20 mouse cellular contexts compared by ENCODE assay signal in the genomic region with DNA sequence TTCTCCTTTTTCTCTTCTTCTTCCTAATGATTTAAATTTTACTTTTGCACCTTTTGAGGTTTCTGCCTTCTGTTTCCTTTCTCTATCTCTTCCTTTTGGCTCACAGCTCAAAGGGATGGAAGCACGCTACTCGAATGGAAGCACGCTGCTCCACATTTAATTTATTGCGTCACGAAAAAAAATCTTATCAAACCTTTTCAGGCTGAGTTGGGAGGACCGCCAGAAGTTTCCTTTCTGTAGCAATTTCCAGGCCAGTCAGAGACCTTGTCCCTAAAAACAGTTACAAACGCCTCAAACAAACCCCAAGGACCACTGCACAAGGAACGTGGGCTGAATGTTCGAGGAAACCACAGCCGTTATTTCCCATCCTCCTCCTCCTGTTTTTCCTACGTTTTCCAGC.
DNase-seq lines count a peak whose midpoint lies in the region; ATAC-seq and TF ChIP-seq lines count a peak whose summit lies in the region.
"Had no signal": no experiment of that assay in that cellular context is flagged by ENCODE, and none has a peak within 500 bp of the region (broad histone marks: within the 10 kb centered on the region; RNA-seq: fewer than 3 reads in every experiment).

No protein-coding gene starts in this region.

- no peak for ATAC-seq in heart, embryonic 11.5 days (replicated peaks; ENCODE audit: insufficient number of reproducible peaks, low FRiP score, low TSS enrichment)
- no peak for ATAC-seq in lung, postnatal 0 days
- no peak for ATAC-seq in hindbrain, embryonic 11.5 days (ENCODE audit: low FRiP score)
- no peak for ATAC-seq in megakaryocyte, adult 5-6 weeks (ENCODE audit: poor library complexity, severe bottlenecking)
- ATAC-seq: forebrain, embryonic 16.5 days; liver, embryonic 12.5 days had no signal

- H3K36me3 ChIP-seq in heart, embryonic 11.5 days (ENCODE audit: control insufficient read depth, insufficient read depth, low read length) = no peaks in the 10 kb centered on the region
- H3K36me3 ChIP-seq in lung, postnatal 0 days (ENCODE audit: insufficient read depth, low read length) = no peaks in the 10 kb centered on the region
- H3K36me3 ChIP-seq in hindbrain, embryonic 11.5 days (ENCODE audit: control insufficient read depth, insufficient read depth, low read length) = no peaks in the 10 kb centered on the region
- H3K36me3 ChIP-seq: embryonic facial prominence, embryonic 12.5 days; heart, embryonic 15.5 days; hindbrain, embryonic 10.5 days; limb, embryonic 10.5 days; liver, embryonic 12.5 days; lung, embryonic 15.5 days; neural tube, embryonic 13.5 days had no signal

- no peak for TF ChIP-seq EP300 in lung, postnatal 0 days (IDR thresholded peaks at IDR 0.05)

- no peaks in the 10 kb centered on the region for H3K9me3 ChIP-seq in heart, embryonic 11.5 days (replicated peaks; ENCODE audit: control insufficient read depth, low read length)
- no peaks in the 10 kb centered on the region for H3K9me3 ChIP-seq in lung, postnatal 0 days (ENCODE audit: low read length)
- no peaks in the 10 kb centered on the region for H3K9me3 ChIP-seq in hindbrain, embryonic 11.5 days (ENCODE audit: control insufficient read depth, low read length)
- H3K9me3 ChIP-seq: embryonic facial prominence, embryonic 12.5 days; heart, embryonic 15.5 days; hindbrain, embryonic 10.5 days; limb, embryonic 10.5 days; liver, embryonic 12.5 days; lung, embryonic 15.5 days; neural tube, embryonic 13.5 days had no signal

- H3K27ac ChIP-seq in heart, embryonic 11.5 days (ENCODE audit: low read depth, low read length) = no peak overlapping the region
- H3K27ac ChIP-seq in lung, postnatal 0 days (ENCODE audit: low read length) = no peak overlapping the region
- no peak overlapping the region for H3K27ac ChIP-seq in hindbrain, embryonic 11.5 days (ENCODE audit: low read depth, low read length)
- H3K27ac ChIP-seq: embryonic facial prominence, embryonic 12.5 days; heart, embryonic 15.5 days; hindbrain, embryonic 10.5 days; limb, embryonic 10.5 days; liver, embryonic 12.5 days; lung, embryonic 15.5 days; neural tube, embryonic 13.5 days had no signal

- no peak overlapping the region for H3K4me2 ChIP-seq in heart, embryonic 11.5 days
- no peak overlapping the region for H3K4me2 ChIP-seq in lung, postnatal 0 days (replicated peaks; ENCODE audit: low read depth, low read length)
- no peak overlapping the region for H3K4me2 ChIP-seq in hindbrain, embryonic 11.5 days (replicated peaks; ENCODE audit: low read depth, low read length)
- H3K4me2 ChIP-seq: embryonic facial prominence, embryonic 12.5 days; heart, embryonic 15.5 days; liver, embryonic 12.5 days; lung, embryonic 15.5 days; midbrain, embryonic 11.5 days; neural tube, embryonic 13.5 days had no signal

- no peak overlapping the region for H3K4me3 ChIP-seq in heart, embryonic 11.5 days (ENCODE audit: low read depth, low read length)
- no peak overlapping the region for H3K4me3 ChIP-seq in lung, postnatal 0 days (ENCODE audit: low read depth, low read length)
- no peak overlapping the region for H3K4me3 ChIP-seq in hindbrain, embryonic 11.5 days (ENCODE audit: low read depth, low read length)
- H3K4me3 ChIP-seq: embryonic facial prominence, embryonic 12.5 days; heart, embryonic 15.5 days; hindbrain, embryonic 10.5 days; limb, embryonic 10.5 days; liver, embryonic 12.5 days; lung, embryonic 15.5 days; neural tube, embryonic 13.5 days had no signal

- WGBS in heart, embryonic 11.5 days (ENCODE audit: insufficient replicate concordance) = 63% methylated on average over 11 of the region's 11 CpGs
- WGBS in lung, postnatal 0 days = 49% methylated on average over 11 of the region's 11 CpGs
- WGBS in hindbrain, embryonic 11.5 days = 85% methylated on average over 11 of the region's 11 CpGs

- H3K9ac ChIP-seq in heart, embryonic 11.5 days (ENCODE audit: low read depth, low read length) = no peak overlapping the region
- no peak overlapping the region for H3K9ac ChIP-seq in lung, postnatal 0 days (replicated peaks; ENCODE audit: low read depth)
- H3K9ac ChIP-seq in hindbrain, embryonic 11.5 days (ENCODE audit: low read depth, low read length) = no peak overlapping the region
- H3K9ac ChIP-seq: embryonic facial prominence, embryonic 12.5 days; heart, embryonic 15.5 days; liver, embryonic 12.5 days; lung, embryonic 15.5 days; neural tube, embryonic 13.5 days had no signal

- H3K27me3 ChIP-seq in heart, embryonic 11.5 days (ENCODE audit: control insufficient read depth, insufficient read depth, low read length) = no peaks in the 10 kb centered on the region
- no peaks in the 10 kb centered on the region for H3K27me3 ChIP-seq in lung, postnatal 0 days (replicated peaks; ENCODE audit: insufficient read depth, low read length)
- H3K27me3 ChIP-seq in hindbrain, embryonic 11.5 days (ENCODE audit: control insufficient read depth, insufficient read depth, low read length) = no peaks in the 10 kb centered on the region
- H3K27me3 ChIP-seq: embryonic facial prominence, embryonic 12.5 days; heart, embryonic 15.5 days; liver, embryonic 12.5 days; lung, embryonic 15.5 days; neural tube, embryonic 13.5 days had no signal

- peaks cover under 1% of the 10 kb centered on the region; the same call in 1 of the 2 replicates for H3K4me1 ChIP-seq in heart, embryonic 11.5 days (ENCODE audit: control insufficient read depth, insufficient read depth, low read length)
- H3K4me1 ChIP-seq in lung, postnatal 0 days (ENCODE audit: insufficient read depth, low read depth, low read length) = no peaks in the 10 kb centered on the region
- no peaks in the 10 kb centered on the region for H3K4me1 ChIP-seq in hindbrain, embryonic 11.5 days (replicated peaks; ENCODE audit: control insufficient read depth, insufficient read depth, low read length)
- H3K4me1 ChIP-seq: neural tube, embryonic 13.5 days had no signal

- TF ChIP-seq CTCF in lung, postnatal 0 days (IDR thresholded peaks at IDR 0.05) = no peak

- peak; percentile 27 to 36 for DNase-seq in heart, adult 18-20 months
- peak; percentile 24 for DNase-seq in lung, postnatal 36 days
- DNase-seq in lung, postnatal 0 days (ENCODE audit: low spot score) = no peak
- DNase-seq in kidney, postnatal 14 days = peak; percentile 21
- DNase-seq in hindbrain, embryonic 11.5 days (ENCODE audit: low spot score) = no peak
- no peak for DNase-seq in cerebellum, postnatal 25 days
- DNase-seq: cerebellum, adult 18-20 months; retina, postnatal 1 day; thymus, adult 2 months had no signal

Comparison
In these comparisons a context has a peak if more than half of its experiments do, and no peak if none do; other contexts are left out.
1. DNase-seq: peak in heart, adult 18-20 months (2 of 2), lung, postnatal 36 days (single experiment) and kidney, postnatal 14 days (single experiment); none in lung, postnatal 0 days (single experiment), hindbrain, embryonic 11.5 days (single experiment) and cerebellum, postnatal 25 days (0 of 2).